Mouse (Mus musculus): ENCODE data around the gene Mrpl17.

- TF ChIP-seq CTCF (conservative IDR thresholded peaks at IDR 0.05; ENCODE audit: low read length) (no peak), POU5F1 (IDR thresholded peaks at IDR 0.05; ENCODE audit: borderline replicate concordance, low read length) (no peak)
These were observed 38.6 kb downstream of the Mrpl17 start for GRCm38 (mm10) chr7:105772331-105772730.
